Mouse (Mus musculus): ENCODE measurements at regions not wholly inside any gene's neighbourhood (a gene's known extent, or its start where the extent isn't known, plus 50 kb on each side); places are given as distances from the start of the nearest gene placed in this dataset.
"Not testable (repeated sequence)": the region's sequence is repeated elsewhere in the genome, so short reads cannot be mapped to it uniquely, and the experiment has no call there.

DNA sequence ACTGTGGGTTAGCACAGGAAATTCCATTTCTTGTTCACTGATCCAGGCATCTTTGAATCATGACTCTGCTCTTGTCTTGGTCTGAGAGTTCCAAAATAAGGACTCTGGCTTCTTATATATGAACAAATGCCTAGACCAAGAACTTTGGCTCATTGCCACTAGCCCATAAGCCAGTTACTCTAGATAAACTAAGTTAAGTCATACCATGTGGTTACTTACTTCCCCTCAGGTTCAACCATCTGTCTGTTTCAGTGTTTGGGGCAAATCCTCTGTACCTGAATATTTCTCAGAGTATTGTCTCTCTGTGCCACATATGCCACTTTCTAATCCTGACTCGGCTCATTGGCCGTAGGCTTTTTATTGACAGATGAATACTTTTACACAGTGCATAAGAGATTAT lies 454.7 kb upstream of the Tbl1xr1 start:
- DNase-seq (ENCODE audit: low read depth, low spot score), result no peak

DNA sequence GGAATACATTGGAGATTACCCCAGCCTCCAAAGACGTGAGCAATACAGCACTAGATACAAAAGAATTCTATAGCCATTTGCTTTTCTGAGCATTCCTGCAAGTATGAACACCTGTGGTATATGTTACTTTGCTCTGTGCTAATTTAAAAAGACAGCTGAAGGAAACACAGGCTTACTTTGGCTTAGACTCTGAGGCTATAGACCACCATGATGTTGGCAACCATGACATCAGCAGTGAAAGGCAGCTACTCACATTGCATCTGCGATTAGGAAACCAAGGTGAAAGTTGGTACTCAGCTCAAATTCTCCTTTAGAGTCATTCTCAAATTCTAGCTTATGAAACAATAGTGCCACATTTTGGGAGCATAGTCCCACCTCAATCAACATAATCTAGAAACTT lies 451.4 kb upstream of the Tbl1xr1 start:
- no peak for DNase-seq (ENCODE audit: low read depth, low spot score)

DNA sequence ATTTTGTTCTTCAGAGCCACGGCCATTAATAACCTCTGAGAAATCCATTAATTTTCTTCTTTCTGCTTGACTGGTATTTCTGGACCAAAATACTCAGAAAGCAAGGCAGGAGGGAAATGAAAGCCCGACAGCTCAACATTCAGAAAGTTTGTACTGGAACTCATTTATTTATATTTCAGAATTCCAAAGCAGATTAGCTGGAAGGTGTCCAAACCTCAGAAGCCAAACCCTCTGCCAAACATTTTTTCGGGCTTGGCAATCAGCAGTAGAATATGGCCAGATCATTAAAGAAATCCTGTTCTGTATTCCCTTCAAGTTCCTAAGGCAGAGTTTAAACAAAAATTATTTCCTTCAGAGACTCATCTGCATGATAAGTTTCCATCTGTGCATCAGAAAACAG lies 450.4 kb upstream of the Tbl1xr1 start:
- no peak for DNase-seq (ENCODE audit: low read depth, low spot score)

DNA sequence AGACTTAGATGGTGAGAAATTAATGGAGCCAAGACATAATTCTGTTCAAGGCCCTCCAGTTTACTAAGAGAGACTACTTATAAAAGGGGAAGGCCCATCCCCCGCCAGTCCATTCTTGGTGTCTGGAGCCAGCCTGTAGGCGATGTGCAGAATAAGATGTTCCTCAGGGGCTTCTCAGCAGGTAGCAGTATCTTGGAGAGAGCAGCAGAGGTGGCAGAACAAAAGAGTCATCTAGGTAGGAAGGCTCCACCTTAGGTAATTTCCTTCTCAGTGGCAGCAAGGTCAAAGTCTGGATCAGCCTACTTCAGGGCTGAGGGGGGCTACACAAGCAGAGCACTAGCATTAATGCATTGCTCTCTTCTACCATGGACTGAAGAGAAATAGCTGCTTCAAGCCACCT lies 449.4 kb upstream of the Tbl1xr1 start:
- peak; percentile 13 for DNase-seq (ENCODE audit: low read depth, low spot score)

DNA sequence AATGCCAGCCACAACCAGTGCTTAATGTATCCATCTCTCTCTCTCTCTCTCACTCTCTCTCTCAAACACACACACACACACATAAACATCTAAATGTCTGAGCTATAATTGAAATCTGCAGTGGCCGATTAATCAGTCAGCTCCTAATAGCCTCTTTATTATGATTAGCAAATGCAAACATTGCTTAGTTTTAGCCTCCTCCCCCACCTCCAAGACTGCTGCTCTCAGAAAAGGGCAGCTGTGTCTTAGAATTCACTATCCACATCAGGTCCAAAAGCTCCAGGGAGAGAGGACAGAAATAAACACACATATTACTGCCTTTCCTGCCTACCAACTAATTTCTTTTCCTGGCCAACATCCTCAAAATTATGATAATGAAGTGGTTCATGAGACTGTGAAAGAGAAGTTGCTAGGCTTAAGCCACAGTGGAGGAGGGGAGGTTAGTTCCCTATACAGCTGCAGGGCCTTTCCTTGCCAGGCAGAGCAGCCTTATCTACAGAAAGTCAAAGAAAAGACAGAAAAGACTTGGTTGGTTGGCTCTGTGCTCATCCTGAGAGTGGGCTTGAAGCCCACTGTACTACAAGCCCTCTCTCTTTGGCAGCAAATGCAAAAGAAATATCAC lies 442.7 kb upstream of the Tbl1xr1 start:
- DNase-seq (ENCODE audit: low read depth, low spot score), result no peak

DNA sequence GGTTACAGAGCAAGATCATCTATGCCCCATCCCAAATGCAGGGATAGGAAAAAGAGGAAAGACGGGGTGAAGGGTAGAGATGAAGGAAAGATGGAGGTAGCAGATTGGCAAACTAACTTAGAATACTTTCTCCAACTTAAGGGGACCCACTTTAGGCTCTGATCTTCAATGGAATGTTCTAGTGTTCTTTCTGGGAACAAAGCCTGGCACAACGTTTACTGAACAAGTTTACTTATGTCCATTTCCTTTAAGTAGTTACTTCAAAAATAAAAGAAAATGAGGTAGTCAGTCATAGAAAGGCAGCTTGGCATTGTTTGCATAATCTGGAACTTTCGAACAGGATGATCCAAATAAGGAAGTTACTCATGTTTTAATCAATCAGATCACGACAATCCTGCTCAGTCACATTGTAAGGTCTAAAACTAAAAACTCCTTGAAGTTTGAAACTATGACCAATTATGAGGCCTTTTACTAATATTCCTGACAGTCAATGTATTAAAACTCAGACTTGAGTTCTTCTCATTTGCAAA lies 441.7 kb upstream of the Tbl1xr1 start:
- no peak for DNase-seq (ENCODE audit: low read depth, low spot score)

DNA sequence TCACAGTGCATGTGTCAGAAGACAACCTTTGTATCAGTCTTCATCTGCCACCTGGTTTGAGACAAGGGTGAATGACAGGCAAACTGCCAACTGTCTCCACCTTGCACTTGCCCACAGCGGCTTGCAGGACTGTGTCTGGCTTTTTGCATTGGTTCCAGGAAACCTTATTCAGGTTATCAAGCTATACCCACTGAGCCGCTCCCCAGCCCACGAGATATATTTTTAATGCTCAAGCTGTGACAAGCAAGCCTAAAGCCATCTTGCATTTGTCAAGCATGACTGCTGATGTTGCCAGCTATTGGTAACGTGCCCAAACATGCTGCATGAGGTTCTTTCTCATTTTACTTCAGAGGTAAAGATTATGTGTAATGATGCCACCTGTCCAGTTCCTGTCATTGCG lies 437.6 kb upstream of the Tbl1xr1 start:
- DNase-seq (ENCODE audit: low read depth, low spot score), result no peak

DNA sequence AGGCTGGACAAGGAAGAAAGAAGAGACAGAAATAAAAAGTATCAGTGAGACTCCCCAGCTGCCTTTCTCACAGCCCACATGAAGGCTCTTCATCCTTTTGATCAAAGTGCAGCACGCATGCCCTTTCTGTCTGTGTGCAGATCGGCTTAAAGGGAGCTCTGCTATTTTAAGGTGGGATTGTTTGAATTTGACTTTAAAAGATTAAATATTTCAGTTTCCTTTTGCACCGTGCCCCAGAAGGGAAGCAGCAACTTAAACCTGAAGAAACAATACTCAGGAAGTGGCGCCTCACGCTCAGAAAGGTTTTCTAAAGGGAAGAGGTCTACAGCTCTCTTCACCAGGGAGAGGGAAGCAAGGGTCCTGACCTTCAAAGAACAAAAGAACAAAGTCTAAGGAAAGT lies 436.9 kb upstream of the Tbl1xr1 start:
- DNase-seq (ENCODE audit: low read depth, low spot score), result no peak

DNA sequence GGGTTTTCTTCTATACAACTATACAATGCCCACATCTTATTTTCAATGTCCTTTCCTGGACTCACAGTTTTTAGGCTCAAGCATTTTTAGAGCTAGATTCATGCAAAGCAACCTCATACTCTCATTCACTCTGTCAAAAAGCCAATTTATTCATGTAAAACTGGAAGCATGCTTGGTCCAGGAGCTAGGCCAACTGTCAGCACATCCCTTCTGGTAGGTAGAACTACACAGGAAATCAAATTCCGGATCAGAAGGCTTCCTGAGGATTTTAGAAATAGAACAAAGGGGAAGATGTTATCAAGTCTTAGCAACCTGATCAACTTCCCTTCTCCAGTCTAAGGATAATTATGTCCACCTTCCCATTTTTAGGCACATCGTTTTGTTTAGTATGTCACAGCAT lies 432.4 kb upstream of the Tbl1xr1 start:
- DNase-seq (ENCODE audit: low read depth, low spot score), result no peak

DNA sequence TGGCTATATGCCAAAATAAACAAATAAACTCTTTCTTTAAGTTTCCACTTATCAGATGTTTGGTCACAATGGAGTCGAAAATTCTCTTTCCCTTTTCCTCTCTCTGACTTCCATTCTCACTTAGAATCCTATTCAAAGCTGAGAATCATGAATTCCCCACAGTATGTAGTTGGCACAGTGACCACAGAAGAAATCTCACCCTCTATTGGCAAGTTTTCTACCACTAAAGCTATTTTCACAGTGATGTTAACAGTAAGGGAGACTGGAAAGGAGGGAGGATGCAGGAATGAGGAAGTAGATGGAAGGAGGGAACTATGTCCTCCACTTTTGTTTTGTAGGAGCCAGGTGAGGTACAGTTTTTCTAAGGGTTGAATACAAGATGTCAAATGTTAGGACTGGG lies 431.2 kb upstream of the Tbl1xr1 start:
- no peak for DNase-seq (ENCODE audit: low read depth, low spot score)

DNA sequence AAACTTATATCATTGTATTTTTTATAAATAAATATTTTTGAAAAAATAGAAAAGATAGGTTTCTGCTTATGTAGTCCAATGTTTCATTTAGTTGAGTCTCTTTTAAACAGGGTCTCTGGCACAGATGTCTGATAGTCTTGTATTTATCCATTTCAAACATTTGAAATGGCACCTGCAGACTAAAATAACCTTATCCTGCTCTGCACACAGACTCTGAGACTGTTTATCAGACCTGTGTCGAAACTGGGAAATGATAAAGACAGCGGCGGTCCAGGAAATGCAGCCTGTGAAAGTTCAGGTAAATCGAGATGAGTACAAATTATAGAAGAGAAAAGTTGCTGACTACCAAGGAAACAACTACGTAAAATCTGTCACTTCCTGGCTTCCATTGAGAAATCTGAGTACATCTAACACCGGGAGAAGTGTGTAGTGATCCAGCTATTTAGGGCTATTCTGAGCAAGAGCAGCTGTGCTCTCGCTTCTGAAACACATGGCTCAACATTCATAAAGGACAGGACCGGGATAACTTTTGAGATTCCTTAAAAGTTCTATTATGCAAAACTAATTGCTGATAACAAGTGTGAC lies 426.5 kb upstream of the Tbl1xr1 start:
- DNase-seq (ENCODE audit: low read depth, low spot score), result no peak

DNA sequence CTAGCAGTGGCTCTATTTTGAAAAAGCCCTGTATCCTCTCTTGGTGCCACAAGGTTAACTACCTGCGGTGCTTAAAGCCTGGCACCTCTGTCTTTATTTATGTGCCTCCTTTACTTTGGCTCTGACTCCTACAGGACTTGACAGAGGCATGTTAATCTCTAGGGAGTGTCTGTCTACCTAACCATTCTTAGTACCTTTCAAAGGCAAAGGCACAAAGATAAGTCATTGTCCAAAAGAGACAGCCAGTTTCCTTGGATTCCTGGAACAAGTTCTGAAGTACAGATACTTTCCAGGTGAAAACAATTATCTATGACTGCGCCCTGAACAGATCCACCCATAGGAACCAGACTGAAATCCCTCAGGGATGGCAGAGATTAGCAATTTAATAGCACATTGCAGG lies 421.2 kb upstream of the Tbl1xr1 start:
- no peak for DNase-seq (ENCODE audit: low read depth, low spot score)

DNA sequence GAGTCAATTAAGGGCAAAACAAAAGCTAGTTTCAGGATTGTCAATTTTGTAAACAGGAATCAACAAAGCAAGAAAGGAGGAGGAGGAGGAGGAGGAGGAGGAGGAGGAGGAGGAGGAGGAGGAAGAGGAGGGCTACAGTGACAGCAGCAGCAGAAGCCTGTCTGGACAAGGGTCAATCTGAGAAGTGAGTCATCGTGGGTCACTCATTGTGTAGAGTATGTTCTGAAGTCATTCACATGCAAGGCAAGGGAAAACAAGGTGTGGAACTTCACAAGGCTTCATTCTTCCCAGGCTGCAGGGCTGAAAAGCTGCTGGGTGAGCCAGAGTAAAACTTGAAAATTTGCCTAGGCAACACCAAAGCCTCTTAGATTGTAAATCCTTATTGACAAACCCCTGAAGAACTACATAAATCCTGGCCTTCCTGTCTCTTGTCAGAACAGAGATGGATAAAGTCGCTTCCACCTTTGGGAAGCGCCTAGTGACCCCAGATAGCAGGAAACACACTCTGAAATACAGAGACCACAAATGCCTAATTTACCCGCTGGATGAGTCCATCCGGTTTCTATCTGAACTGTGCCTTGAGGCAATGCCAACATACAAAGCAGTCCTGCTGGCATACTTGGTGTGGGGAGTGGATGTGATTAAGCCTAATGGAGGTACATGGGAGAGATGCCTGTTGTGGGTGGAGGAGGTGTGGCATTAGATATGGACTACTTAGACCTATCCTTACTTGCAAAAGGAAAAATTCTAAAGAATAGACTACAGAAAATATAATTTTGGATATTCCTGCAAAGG lies 408.9 kb upstream of the Tbl1xr1 start:
- no peak for DNase-seq (ENCODE audit: low read depth, low spot score)

DNA sequence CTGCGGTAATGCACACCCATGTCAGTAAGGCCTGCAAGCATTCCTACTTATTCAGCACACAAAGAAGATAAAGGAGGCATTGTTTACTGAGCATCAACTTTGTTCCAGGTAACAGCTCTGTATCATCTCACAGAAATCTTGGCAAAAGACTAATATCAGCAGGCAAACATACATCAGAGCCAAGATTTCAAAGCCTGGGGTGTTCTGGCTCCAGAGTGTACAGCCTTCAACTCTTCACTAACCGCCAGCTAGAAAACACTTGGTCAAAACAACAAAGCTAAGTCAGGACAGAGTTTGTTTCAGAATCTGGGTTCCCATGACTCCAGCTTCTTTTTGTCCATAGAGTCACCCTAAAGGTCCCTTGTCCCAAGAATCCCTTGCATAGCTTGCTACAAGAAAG lies 404.6 kb upstream of the Tbl1xr1 start:
- no peak for DNase-seq (ENCODE audit: low read depth, low spot score)

DNA sequence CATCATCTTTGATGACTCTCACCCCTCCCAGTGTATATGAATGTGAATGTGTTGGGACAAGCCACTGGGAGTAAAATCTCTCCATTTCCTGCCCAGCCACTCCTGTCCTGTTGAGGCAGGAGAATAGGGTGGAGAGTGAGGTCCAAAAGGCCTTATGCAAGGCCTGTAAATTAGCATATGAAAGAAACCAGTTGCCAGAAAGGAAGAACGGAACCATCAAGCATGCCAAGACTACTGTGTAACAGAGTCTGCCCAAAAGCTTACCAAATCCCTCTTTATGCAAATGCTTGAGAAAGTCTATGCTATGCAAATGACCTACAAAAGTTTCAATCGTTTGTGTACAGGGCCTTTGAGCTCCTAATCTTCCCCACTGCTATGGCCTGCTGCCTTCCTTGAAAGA lies 404.0 kb upstream of the Tbl1xr1 start:
- DNase-seq (ENCODE audit: low read depth, low spot score), result no peak

DNA sequence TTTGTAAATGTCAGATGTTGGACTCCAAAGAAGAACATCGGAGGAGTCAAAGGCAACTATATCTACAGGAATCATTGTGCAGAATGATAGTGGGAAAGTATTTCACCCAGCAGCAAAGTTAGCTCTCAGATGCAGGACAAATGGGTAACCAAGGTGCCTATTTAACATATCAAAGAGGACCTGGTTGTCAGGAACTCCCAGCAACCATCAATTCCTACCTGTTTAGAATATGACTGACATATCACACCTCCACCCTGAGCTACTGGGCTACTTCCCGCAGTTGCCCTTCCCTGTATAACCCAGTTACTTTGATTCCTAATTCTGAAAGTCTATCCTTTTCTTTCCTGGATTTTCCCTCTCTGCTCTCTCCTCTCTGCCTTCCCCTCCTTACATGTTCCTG lies 403.0 kb upstream of the Tbl1xr1 start:
- no peak for DNase-seq (ENCODE audit: low read depth, low spot score)

DNA sequence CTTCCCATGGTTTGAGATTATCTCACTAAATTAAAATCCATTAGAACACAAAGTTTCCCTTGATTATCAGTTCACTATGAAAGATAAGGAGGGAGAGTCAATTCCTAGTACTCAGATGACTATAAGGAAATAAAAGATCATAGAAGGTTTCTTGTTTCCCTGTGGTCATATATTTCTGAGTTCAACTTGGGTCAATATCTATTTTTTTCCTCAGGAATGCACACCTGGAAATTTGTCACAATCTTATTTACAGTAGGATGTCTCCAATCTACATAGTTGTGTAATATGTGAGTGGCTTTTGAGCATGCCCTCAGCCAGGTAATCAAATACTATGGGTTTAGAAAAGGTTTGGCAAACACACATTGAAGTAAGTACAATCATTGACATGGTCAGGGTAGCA lies 398.2 kb upstream of the Tbl1xr1 start:
- DNase-seq (ENCODE audit: low read depth, low spot score), result no peak

DNA sequence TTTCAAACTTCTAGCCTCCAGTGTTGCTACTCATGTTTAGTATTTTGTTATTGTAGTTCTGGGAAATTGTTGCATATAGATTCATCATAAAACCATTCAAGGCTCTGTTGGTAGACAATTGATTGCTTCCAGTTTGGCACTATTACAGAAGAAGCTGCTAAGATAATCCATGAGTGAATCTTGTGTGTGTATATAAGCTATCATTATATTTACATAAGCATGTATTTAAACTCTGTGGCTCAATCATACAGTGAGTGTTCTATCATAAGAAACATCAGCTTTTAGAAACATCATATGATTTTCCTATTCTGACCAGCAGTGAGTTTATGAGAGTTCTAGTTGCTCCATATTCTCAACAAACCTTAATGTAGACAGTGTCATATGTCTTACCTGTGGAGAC lies 397.7 kb upstream of the Tbl1xr1 start:
- no peak for DNase-seq (ENCODE audit: low read depth, low spot score)

DNA sequence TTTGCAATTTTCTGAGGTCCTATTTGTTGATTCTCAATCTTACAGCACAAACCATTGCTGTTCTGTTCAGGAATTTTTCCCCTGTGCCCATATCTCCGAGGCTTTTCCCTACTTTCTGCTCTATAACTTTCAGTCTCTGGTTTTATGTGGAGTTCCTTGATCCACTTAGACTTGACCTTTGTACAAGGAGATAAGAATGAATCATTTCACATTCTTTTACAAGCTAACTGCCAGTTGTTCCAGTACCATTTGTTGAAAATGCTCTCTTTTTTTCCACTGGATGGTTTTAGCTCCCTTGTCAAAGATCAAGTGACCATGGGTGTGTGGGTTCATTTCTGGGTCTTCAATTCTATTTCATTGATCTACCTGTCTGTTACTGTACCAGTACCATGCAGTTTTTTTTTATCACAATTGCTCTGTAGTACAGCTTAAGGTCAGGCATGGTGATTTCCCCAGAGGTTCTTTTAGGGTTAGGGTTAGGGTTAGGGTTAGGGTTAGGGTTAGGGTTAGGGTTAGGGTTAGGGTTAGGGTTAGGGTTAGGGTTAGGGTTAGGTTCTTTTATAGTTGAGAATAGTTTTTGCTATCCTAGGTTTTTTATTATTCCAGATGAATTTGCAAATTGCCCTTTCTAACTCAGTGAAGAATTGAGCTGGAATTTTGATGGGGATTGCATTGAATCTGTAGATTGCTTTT lies 378.3 kb upstream of the Tbl1xr1 start:
- DNase-seq (ENCODE audit: low read depth, low spot score), result not testable (repeated sequence)

DNA sequence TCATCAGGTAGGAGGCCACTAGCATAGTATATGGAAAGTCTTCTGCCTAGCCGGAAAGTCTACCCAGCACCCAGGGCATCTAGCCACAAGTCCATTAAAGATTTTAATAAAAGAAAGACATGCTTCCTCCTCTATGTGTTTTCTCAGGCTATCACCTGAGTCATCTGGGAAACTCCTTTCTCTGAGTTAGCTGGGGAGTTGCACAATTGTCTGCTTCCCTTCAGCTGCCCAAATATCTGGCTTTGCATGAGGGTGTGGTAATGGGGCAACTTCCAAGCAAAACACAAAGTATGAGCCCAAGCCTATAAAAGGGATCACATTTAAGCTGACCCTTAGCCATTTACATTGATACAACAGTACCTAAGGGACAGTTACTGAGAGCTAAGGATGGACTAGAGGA lies 376.9 kb upstream of the Tbl1xr1 start:
- no peak for DNase-seq (ENCODE audit: low read depth, low spot score)

DNA sequence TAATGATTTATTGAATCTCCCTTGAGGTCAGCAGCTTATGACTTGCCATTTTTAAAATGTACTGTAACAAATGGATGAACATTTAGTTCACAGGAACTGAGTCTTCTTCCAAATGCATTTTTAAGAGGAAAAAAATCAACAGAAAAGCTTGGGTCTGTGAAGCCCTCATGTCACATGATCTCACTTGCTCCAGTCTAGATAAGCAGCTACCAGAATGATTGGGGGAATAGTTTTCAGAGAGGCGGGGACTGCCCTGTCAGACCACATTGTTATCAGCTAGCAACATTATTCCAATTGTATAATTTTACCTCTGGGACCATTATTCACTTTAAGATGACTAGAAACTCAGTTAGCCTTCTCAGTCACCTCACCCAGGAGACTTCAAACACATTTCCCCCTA lies 376.1 kb upstream of the Tbl1xr1 start:
- no peak for DNase-seq (ENCODE audit: low read depth, low spot score)

DNA sequence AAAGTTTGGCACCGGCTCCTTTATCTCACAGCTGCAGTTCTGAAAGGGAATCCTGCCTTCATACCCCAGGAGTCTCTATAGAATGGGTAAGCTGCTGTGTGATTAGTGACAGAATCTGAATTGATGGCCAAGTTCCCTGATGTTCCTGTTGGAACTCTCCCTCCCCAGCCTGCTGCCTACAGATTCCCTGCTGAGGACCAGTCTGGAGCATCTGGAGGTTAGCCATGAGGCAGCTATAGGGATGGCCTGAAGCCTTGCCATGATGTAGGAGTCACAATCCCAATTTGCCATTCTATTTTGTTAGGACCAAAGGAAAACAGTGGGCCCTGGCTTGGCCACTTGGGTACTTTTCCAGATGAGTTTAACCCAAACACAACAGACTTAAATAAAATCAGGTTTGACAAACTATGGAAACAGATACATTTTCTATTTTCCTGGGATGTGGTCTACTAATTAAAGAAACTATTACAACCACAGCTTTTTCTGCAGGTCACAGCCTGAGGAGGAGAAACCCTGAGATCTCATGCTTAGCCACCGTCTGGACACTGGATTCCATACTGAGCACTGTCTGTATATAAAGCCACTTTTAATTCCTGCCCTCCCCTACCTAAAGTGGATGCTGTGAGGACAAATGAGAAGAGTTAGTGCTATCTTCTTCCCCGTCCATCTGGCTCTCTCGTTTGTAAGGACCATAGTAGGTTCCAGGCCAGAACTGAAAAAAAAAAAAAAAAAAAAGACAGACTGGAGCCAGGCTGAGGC lies 349.5 kb upstream of the Tbl1xr1 start:
- DNase-seq (ENCODE audit: low read depth, low spot score), result no peak

All from WW6 (cell line).